Mouse (Mus musculus): ENCODE data around the gene Ackr1.
"Not testable (repeated sequence)": the region's sequence is repeated elsewhere in the genome, so short reads cannot be mapped to it uniquely, and the experiment has no call there.

The Ackr1 gene

DNA sequence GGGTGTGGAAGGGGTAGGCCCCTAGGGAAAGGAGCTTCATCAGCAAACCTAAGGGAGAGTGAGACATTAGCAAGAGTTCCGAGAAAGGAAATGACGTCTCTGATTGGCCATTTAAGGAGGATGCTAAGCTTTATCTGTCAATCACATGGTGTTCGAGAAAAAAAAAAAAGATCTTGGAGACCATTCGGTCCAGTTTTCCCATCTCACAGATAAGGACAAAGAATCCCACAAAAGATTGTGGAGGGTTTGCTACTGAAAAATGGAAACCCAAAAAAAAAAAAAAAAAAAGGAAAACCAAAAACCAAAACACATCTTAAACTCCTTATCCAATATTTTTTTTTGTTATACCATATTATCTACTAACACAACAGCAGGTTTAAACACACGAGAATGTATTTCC lies 15.6 kb upstream of the Ackr1 start:
- DNase-seq (ENCODE audit: low spot score): no peak

DNA sequence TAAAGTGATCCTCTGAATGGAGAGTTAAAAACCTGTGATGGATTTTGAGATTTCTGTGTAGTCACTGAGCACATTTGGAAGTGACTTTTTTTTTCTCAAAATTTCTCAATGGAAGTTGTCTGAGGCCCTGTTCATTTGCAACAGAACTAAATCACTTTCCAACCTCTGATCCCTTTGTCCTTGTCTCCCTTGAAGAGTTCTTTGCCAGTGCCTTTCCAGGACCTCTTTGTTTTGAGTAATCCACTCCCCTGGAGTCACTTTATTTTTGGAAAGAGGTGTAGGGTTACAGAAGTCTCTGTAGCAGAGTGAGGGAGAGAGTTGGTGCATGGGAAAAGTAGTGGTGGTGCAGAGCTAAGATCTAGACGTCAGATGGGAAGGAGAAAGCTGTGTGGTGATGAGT lies 15.0 kb upstream of the Ackr1 start:
- no peak for DNase-seq (ENCODE audit: low spot score)

DNA sequence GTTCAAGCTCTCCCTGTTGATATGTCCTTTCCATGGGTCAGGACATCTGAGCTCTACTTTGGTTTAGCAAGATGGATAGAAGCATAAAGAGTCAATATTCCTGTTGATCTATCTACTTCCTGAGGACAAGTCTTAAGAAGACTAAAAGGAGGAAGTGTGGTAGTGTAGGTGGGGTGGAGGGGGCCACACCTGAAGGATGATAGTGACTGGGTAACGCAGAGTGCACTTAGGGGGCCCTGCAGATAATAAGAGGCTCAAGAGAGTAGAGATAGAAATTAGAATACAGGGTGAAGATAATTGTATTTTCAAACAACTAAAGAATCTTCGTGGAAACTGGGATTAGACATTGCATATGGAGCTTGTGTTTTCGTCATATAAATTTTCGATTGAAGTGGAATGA lies 11.6 kb upstream of the Ackr1 start:
- DNase-seq (ENCODE audit: low spot score): no peak

DNA sequence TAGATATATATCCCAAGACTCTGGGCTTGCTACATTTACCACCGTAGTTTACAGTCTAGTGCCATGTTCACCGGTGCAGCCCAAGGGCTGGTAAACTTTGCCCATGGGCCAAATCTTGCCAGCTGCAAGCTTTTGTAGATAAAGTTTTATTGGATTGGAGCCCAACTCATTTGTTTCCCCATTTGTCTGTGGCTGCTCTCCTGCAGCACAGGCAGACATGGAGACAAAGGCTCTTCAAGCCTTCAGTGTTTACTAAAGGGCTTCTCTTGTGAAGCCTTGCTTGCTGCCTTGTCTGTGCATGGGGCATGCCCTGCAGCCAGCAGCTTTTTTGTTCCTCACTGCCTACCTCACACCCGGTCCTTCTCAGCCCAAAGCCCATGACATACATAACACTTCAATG lies 10.4 kb upstream of the Ackr1 start:
- no peak for DNase-seq (ENCODE audit: low spot score)

DNA sequence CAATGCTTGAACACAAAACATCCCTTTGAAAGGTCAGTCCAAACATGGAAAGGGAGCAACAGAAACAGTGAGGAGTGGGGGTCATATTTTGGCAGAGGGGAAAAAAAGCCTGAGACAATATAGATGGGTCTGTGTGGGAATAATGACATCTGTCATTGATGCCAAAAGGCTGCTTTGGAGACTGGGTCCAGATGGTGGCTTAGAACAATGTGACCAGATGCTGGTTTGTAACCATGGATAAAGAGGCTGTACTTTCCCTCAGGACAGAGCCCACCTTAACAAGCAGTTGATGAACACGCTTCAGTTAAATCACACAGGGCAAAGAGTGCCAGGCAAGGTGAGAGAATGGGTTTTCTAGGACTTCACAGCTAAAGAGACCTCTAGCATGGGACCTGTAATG lies 8.9 kb upstream of the Ackr1 start:
- DNase-seq (ENCODE audit: low spot score): no peak

DNA sequence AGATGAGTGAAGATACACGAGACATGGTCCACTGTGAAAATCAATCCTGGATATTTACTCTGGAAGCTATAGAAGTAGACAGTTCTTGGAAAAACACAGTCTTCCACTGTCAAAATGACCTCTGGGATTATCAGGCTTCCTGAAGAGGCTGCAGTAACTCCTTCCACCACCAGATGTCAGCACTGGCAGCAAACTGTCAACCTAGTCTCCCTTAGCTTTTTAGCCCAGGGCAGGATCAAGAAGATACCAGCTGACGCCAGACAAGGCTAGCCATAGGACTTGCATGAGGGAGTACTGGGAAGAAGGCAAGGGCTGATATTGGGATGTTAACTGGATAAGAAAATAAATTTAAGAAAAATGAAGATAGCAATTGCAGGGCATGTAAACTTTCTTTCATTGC lies 6.0 kb upstream of the Ackr1 start:
- peak; percentile 39 for DNase-seq (ENCODE audit: low spot score)

DNA sequence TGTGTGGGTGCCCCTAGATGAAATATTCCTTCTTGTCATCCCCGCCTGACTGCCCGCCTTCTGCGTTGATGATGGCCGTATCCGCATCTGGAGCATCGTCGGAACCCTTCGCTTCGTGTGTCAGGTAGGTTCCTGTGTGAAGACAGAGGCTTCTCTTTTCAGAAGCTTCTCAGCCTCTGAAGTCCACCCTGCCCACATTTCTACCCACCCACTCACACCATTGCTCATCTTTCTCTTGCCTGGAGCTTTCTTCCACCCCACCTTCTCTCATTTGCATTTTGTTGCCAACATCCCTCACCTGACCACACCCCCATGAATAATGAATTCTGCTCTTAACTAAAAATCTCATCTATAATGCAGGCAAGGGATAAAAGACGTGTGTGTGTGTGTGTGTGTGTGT lies 3.5 kb upstream of the Ackr1 start:
- DNase-seq (ENCODE audit: low spot score): no peak

DNA sequence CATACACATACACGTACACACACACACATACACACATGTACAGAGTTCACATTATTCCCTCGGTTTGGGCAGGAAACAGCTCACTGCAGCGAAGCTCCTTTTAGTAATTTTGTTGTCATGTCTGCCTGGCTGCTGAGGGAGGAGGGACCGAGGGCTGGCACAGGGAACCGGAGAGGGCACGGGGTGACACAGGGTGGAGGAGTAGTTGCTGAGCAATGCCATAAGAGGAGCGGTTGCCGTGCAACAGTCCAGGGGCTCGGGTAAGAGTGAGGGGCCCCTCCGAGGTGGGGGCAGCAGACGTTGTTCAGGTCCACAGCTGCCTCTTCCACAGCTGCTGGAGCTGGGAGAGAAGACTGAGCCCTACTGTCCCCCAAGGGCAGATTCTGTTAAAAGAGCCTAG lies 2.4 kb upstream of the Ackr1 start:
- DNase-seq (ENCODE audit: low spot score): no peak

DNA sequence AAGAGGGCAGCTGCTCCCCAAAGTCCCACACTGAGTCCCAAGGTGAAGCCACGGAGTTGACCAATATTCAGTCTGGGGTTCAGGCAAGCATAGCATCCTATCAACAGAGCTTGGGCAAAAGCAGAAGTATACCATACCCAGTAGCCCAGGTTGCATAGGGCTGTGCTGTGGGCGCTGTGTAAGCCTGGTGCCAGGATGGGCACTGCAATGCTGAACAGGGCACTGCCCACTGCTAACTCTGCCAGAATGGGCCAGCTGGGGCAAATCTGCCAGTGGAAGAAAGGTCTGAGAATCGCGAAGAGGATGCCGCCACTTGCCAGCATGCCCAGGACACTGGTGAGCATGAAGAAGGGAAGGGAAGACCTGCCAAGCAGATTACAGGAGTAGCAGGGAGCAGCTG lies 1.1 kb downstream of the Ackr1 start:
- no peak for DNase-seq (ENCODE audit: low spot score)

DNA sequence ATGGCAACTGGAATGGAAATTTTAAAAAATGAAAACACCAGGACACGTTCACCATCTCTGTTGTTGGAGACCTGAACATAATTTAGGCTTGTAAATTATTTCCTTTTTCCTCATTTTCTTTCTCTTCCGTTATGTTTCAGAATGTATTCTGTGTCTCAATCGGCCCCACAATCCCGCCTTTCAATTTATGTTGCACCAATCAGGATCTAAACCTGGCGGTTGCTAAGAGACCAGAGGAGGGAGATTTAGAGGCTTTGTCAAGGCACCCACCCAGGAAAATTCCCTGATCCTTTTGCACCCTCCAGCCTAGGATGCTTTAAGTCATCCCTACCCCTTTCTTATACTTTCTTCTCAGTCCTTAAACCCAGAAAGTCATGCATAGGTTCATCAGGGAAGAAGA lies 3.8 kb downstream of the Ackr1 start:
- DNase-seq (ENCODE audit: low spot score): no peak

DNA sequence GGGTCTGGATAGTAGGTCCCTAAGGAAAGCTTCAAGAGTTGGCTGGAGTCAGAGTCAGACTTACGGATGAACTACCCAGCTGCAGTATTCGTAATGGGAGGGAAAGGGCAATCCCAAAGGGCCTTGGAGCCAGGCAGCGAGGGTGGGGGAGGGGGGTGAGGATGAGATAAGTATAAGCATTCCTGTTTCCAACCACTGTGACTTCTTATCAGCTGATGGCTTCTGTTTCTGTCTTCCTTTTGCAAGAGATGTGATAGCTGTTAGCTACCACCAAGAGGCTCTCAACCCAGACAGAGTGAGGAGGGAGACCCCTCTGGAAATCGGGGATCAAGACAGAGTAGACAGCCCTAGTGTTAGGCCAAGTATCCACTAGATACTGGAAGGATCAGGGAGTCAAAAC lies 4.4 kb downstream of the Ackr1 start:
- DNase-seq (ENCODE audit: low spot score): no peak

DNA sequence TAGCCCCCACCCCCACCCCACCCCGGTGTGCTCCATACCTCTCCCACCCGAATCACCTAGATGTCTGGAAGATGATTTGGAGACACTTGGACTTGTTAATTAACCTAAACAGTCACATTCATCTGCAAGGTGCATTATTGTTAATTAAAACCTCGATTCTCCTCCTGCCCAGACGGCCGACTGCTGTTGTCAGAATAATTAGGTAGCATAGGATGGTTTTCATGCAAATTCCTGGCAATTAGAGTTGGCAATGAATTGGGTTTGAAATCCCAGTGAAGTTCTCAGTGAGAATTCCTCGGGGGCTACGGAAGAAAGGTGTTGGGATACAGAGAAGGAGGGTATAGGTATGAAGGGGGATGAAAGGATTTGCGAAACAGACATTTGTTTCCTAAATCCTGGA lies 5.1 kb downstream of the Ackr1 start:
- DNase-seq (ENCODE audit: low spot score): no peak

DNA sequence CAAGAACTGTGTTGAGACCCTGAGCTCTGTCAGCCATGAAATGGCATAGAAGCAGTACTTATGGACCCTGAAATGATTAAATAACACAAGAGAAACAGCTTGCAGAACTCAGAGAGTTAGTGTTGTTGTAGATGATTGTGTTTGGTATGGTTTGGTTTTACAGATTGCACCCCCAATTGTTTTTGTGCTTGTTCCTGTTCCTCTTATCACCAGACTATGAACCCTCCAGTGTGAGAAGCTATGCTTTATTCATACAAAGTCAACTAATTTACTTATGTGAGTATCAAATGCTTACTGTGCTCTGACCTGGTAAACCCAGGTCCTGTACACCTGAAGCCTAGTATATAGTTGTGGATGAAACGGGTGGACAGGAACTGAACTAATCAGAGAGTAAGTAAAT lies 7.0 kb downstream of the Ackr1 start:
- DNase-seq (ENCODE audit: low spot score): no peak

DNA sequence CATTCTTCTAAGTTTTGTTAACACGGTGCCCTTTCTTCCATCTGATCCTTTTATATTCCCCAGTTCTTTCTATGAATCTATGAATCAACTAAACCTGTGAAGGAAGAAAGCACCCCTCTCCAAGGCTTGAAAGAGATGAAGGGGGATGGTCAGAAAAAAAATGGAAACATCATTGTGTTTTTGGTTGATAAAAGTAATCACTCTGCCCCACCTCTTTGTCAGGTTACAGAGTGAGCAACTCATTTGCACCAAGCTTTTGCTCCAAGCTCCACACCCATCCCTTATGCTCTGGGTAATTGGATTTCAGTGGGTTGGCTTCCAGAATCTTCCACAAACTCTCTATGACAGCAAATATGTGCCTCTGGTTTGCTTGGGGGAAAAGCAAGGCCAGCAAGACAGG lies 8.2 kb downstream of the Ackr1 start:
- DNase-seq (ENCODE audit: low spot score): no peak

DNA sequence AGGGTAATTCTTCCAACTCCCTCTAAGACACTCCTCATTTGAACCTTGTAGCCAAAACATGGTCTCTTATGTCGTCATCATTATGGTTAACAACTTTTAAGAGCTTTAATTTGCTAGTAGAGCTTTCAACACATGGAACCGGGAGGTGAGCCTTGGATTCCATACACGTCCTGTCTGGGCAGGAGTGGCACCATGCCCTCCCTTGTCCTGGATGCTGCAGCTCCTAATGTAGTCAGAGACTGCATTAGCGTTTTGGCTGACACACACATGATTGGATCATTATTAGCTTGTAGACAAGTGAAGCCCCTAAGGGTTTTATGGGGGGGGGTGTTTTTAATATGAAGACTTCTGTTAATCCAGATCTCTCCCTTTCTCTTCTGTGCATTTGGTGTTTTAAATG lies 8.6 kb downstream of the Ackr1 start:
- no peak for DNase-seq (ENCODE audit: low spot score)

DNA sequence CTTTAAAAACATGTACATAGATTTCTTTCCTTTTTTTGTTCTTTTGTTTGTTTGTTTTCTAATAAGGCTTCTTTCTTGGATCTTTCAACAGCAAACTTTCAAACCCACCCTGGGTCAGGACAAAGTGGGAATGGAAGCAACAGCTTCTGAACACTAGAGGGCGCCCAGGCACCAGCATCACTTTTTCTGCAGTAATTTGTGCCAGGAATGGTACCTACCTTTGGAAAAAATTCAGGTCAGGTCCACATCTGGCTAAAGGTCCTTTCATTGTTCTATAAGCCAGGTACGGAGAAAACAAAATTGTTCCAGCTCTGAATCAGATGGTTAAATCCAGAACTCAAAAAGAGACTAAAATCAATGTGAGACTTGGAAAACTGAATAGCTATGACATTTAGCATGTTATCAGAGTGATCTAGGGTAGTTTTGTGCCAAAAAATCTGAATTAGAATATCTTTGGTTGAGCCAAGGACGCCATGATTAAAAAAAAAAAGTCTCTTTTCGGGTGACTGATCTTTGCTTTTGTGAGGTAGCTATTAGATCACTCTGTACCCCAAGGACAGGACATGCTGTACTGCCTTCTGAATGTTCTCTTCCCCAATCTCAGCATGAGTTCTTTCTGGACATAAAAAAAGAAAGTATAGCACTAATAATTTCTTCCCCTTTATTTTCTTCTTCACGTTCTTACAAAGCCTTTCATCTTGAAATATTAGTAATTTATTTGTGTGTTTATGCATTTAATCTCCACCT lies 9.5 kb downstream of the Ackr1 start:
- peak; percentile 41 for DNase-seq (ENCODE audit: low spot score)

DNA sequence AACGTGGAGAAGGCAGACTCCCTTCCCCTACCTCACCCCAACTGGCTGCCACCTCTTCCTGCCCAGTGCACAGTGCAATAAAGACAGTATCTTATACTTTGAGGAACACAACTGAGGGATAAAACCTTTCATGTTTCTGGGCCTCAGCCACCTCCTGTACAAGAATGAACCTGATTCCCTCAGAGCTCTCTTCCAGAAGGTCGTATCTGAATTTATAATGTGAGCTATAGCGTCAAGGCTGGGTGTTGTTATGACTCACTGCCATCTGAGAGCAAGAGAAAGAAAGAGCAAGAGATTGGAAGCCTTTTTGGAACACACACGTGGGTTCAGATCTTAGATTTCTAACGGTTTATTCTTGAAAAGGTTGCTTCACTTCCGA lies 11.3 kb downstream of the Ackr1 start:
- no peak for DNase-seq (ENCODE audit: low spot score)

DNA sequence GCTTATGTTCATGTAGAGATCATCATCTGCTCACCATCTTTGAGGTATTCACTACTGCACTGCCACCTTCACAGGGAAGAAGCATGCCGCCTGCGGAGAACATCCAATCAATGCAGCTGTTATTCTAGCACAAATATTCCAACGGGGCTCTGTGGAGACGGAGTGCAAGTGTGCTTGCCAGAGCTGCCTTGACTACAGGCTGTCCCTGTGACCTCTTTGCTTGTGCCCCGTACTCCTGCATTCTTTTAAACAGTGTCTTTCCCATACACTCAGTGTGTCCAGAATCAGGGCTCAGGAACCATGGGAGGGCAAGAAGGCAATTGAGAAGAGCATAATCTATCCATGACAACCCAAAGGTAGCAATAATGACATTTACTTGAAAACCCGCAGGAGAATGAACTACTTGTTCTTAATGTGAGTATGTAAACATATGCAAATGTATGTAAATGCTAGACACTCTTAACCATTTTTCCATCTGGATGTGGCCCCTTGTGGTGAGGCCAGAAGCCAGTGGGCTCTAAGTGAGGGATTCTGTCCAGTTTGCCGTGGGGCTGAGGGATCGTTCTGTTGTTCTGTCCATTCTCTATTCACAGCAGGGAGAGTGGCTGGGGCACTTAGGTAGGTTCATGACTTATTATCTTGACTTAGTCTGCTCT lies 11.8 kb downstream of the Ackr1 start:
- no peak for DNase-seq (ENCODE audit: low spot score)

DNA sequence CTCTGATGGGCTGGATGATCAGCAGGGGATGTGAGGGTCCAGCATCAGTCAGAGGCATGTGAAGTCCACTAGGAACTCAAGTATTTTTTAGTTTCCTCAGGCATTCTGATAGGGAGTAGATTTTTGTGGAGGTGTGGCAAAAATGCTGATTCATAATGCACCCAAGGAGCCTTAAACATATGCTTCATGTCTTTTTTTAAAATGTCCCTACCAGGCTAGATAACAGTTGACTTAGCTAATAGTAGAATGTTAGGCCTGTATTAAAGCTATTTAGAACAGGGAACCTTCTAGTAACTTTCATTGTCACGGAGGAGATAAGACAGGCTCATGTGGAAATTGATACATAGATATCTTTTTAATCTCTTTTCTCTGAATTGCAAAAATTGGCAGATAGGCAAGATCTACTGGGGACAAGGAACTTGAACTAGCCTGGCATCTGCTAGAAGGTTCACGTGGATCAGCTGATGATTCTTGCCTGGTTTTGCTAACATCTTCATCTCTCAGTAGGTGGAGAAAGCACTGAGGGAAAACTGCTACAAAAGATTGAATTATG lies 15.5 kb downstream of the Ackr1 start:
- no peak for DNase-seq (ENCODE audit: low spot score)

DNA sequence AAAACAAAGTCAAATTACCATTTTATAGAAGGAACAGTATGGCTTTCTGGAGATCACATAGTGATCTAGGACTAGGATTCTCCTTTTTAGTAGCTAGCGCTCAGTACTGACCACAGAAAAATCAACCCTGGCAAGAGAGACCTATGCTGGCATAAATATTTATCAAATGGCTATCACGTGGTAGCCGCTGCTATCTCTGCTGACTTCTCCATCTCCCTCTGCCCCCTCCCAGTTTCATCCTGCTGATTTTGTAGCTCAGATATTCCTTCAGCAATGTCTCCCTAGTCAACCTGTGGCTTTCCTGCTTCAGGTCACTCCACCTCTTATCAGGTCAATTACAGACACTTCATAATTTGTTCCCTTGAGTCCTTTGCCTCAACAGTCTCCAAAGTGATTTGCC lies 17.8 kb downstream of the Ackr1 start:
- no peak for DNase-seq (ENCODE audit: low spot score)

DNA sequence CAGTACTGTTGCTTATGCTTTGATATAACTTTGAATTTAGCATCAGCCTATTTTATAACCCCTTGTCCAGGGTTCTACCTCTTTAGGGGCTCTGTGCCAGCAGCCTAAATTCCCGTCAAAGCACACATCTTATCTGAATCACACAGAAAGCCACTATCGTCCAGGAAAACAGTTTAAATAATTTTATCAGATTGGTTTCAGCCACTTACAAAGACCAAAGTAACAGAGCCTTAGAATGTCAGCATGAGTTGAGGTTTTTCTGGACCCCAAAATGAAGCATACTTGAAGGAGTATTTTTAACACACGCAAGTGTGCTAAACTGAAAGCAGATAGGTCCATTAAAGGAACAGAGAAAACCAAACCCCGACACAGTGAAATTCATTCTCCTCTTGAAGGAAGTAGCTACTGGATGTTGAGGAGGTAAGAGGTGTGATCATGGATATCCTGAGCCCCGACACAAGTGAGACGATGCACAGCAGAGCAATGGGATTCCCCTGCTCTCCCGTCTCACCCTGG lies 20.0 kb downstream of the Ackr1 start:
- not testable (repeated sequence) for DNase-seq (ENCODE audit: low spot score)

DNA sequence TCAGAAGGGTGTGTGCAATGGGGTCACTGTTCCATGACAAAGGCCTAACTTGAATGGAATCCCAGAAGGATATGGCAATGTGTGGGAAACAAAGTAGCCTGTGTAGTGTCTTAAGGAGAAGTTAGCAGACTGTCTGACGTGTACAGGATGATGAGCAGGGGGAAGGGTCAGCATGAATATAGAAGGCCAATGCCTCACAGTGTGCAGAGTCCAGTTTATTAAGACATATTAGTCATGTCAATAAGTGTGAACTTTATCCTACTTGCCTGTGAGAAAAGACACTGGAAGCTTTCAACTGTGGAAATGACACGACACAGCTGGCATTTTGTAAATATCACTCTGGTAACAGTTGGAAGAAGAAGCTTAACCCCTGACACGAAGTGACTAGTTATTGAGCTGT lies 30.8 kb downstream of the Ackr1 start:
- not testable (repeated sequence) for DNase-seq (ENCODE audit: low spot score)
